Mouse (Mus musculus): ENCODE measurements around the gene Golt1a.

Gene Golt1a

GRCm38 (mm10) chr1:133350210-133350609 lies 40.6 kb downstream of the Golt1a start, which contains the start of gene Ren1:
TSS of gene Ren1 (plus strand) at chr1:133350510.
- no peak for DNase-seq

GRCm38 (mm10) chr1:133351762-133352161 lies 42.2 kb downstream of the Golt1a start:
- DNase-seq, result no peak

GRCm38 (mm10) chr1:133353371-133353809 lies 43.8 kb downstream of the Golt1a start:
- peak; percentile 86 for DNase-seq

- no peak for DNase-seq
These were observed 45.9 kb downstream of the Golt1a start for GRCm38 (mm10) chr1:133355469-133355868.

GRCm38 (mm10) chr1:133355912-133356311 lies 46.3 kb downstream of the Golt1a start:
- no peak for DNase-seq

GRCm38 (mm10) chr1:133356330-133356729 lies 46.7 kb downstream of the Golt1a start:
- DNase-seq, result no peak

- no peak for DNase-seq
These were observed 51.4 kb downstream of the Golt1a start for GRCm38 (mm10) chr1:133361006-133361405.

- no peak for DNase-seq
These were observed 52.5 kb downstream of the Golt1a start for GRCm38 (mm10) chr1:133362103-133362502.

- DNase-seq, result peak; percentile 70
These were observed 53.8 kb downstream of the Golt1a start, which contains the start of gene Etnk2 for GRCm38 (mm10) chr1:133363276-133364021. TSS of gene Etnk2 (plus strand) at chr1:133363572.

- no peak for DNase-seq
These were observed 54.5 kb downstream of the Golt1a start for GRCm38 (mm10) chr1:133364022-133364630.

- DNase-seq, result no peak
These were observed 55.3 kb downstream of the Golt1a start for GRCm38 (mm10) chr1:133364890-133365289.

GRCm38 (mm10) chr1:133366951-133367605 lies 57.5 kb downstream of the Golt1a start:
- DNase-seq, result no peak

GRCm38 (mm10) chr1:133367606-133368488 lies 58.2 kb downstream of the Golt1a start:
- no peak for DNase-seq

- no peak for DNase-seq
These were observed 59.0 kb downstream of the Golt1a start for GRCm38 (mm10) chr1:133368644-133369043.

- DNase-seq, result no peak
These were observed 60.8 kb downstream of the Golt1a start for GRCm38 (mm10) chr1:133370352-133370751.

- no peak for DNase-seq
These were observed 61.8 kb downstream of the Golt1a start for GRCm38 (mm10) chr1:133371431-133371830.

GRCm38 (mm10) chr1:133372113-133372512 lies 62.5 kb downstream of the Golt1a start:
- DNase-seq, result no peak
